Mouse (Mus musculus): ENCODE measurements around the gene Dazap1.

DNA sequence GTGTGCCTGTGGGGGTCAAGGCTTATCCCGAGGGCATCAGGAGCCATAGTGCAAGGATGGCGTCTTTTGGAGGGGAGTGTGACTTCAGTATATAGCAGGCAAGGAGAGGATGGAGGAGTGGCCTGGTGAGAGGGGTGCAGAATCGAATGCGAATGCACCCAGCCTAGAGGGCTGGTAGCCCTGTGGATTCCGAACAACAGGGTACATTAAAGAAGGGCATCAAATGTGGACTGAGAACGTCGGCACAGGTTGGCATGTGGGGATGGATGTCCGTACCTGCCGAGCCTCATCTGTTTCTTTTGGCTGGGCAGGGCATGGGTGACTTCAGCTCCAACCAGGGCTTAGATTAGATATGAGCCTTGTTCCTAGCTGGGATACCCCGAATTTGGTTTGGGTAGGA, 38.5 kb downstream of the Dazap1 start:
- TF ChIP-seq POLR2A (IDR thresholded peaks at IDR 0.05; ENCODE audit: insufficient read depth, low read depth, low read length) (no peak), EP300 (IDR thresholded peaks at IDR 0.05; ENCODE audit: insufficient read depth, low read depth, low read length) (no peak)
